Mouse (Mus musculus): ENCODE results near the gene Olfr358. TPM values are rescaled to one million over a fixed set of nuclear protein-coding genes. Genes with fewer than 3 reads are reported as not detected.

The Olfr358 gene
- polyA plus RNA-seq (2012) = not detected in 2 replicates

DNA sequence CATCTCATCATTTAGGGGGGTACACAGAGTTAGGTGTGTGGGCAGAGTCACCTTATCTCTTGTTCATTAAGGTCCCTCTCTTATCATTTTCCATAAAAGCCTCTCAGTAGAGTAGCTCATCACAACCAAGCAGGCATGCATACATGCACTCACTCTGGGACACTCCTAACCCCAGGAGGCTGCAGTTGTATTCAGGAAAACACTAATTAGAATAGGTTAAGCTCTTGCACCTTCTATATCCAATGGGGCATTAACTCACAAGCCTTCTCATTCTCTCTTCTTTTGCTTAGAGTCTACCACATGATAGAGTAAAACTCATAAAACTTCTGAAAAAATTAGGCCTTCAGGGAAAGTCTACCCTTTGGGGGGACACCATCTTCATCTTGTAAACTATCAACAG is at the start of gene Olfr358:
Olfr358 (minus strand) TSS at position 101 of the 400 bp plus-strand sequence.
- no peak for TF ChIP-seq GATA1 (IDR thresholded peaks at IDR 0.05; ENCODE audit: low read length)

GRCm38 (mm10) chr2:36997030-36997429 is 12.1 kb downstream of the Olfr358 start:
- no peak for TF ChIP-seq GATA1 (IDR thresholded peaks at IDR 0.05; ENCODE audit: low read length)

- TF ChIP-seq GATA1 (IDR thresholded peaks at IDR 0.05; ENCODE audit: low read length) = no peak
Observed at GRCm38 (mm10) chr2:36993527-36993926, 15.6 kb downstream of the Olfr358 start, which contains the start of gene Olfr357. Gene Olfr357, plus strand, starts transcription at chr2:36993827.

Other genes with a start within 250 kb of the Olfr358 start
- gene Olfr348, start 225.1 kb downstream of the Olfr358 start, polyA plus RNA-seq (2012) = not detected in 2 replicates
- gene Olfr50, start 218.8 kb downstream of the Olfr358 start, polyA plus RNA-seq (2012) = not detected in 2 replicates
- gene Olfr3, start 192.3 kb downstream of the Olfr358 start, polyA plus RNA-seq (2012) = not detected in 2 replicates
- not detected in 2 replicates for gene Olfr350, start 163.0 kb downstream of the Olfr358 start, polyA plus RNA-seq (2012)
- not detected in 2 replicates for gene Olfr351, start 146.7 kb downstream of the Olfr358 start, polyA plus RNA-seq (2012)
- gene Olfr352, start 140.9 kb downstream of the Olfr358 start, polyA plus RNA-seq (2012) = not detected in 2 replicates
- not detected in 2 replicates for gene Olfr353, start 116.4 kb downstream of the Olfr358 start, polyA plus RNA-seq (2012)
- not detected in 2 replicates for gene Olfr354, start 103.7 kb downstream of the Olfr358 start, polyA plus RNA-seq (2012)
- gene Olfr355, start 80.4 kb downstream of the Olfr358 start, polyA plus RNA-seq (2012) = not detected in 2 replicates
- not detected in 2 replicates for gene Olfr356, start 72.2 kb downstream of the Olfr358 start, polyA plus RNA-seq (2012)
- gene Olfr357, start 15.5 kb downstream of the Olfr358 start, polyA plus RNA-seq (2012) = not detected in 2 replicates
- gene Olfr360, start 56.4 kb upstream of the Olfr358 start, polyA plus RNA-seq (2012) = not detected in 2 replicates
- not detected in 2 replicates for gene Olfr361, start 80.0 kb upstream of the Olfr358 start, polyA plus RNA-seq (2012)
- gene Olfr362, start 108.6 kb upstream of the Olfr358 start, polyA plus RNA-seq (2012) = not detected in 2 replicates
- gene Olfr364-ps1, start 130.0 kb upstream of the Olfr358 start, polyA plus RNA-seq (2012) = not detected in 2 replicates
- not detected in 2 replicates for gene Olfr365, start 178.9 kb upstream of the Olfr358 start, polyA plus RNA-seq (2012)
- not detected in 2 replicates for gene Olfr366, start 202.2 kb upstream of the Olfr358 start, polyA plus RNA-seq (2012)

Measured in G1E-ER4 (cell line).